Mouse (Mus musculus): ENCODE data around the gene Gpd2.

The Gpd2 gene

GRCm38 (mm10) chr2:57374647-57375046 lies 137.2 kb downstream of the Gpd2 start:
- ATAC-seq (ENCODE audit: insufficient number of reproducible peaks, low FRiP score, low TSS enrichment), result peak; percentile 69

- no peak for ATAC-seq (ENCODE audit: insufficient number of reproducible peaks, low FRiP score, low TSS enrichment)
Observed at GRCm38 (mm10) chr2:57375138-57375837, 137.9 kb downstream of the Gpd2 start.

GRCm38 (mm10) chr2:57378147-57378889 lies 140.9 kb downstream of the Gpd2 start:
- ATAC-seq (ENCODE audit: insufficient number of reproducible peaks, low FRiP score, low TSS enrichment), result no peak

GRCm38 (mm10) chr2:57384625-57385024 lies 147.2 kb downstream of the Gpd2 start:
- ATAC-seq (ENCODE audit: insufficient number of reproducible peaks, low FRiP score, low TSS enrichment), result no peak

GRCm38 (mm10) chr2:57387816-57388215 lies 150.4 kb downstream of the Gpd2 start:
- no peak for ATAC-seq (ENCODE audit: insufficient number of reproducible peaks, low FRiP score, low TSS enrichment)

- ATAC-seq (ENCODE audit: insufficient number of reproducible peaks, low FRiP score, low TSS enrichment), result no peak
Observed at GRCm38 (mm10) chr2:57395071-57395470, 157.6 kb downstream of the Gpd2 start.

- ATAC-seq (ENCODE audit: insufficient number of reproducible peaks, low FRiP score, low TSS enrichment), result no peak
Observed at GRCm38 (mm10) chr2:57396061-57396460, 158.6 kb downstream of the Gpd2 start.

GRCm38 (mm10) chr2:57397727-57398126 lies 160.3 kb downstream of the Gpd2 start:
- ATAC-seq (ENCODE audit: insufficient number of reproducible peaks, low FRiP score, low TSS enrichment), result 0 out of 2 replicates have a peak, but pooled peaks have one; percentile 58

- no peak for ATAC-seq (ENCODE audit: insufficient number of reproducible peaks, low FRiP score, low TSS enrichment)
Observed at GRCm38 (mm10) chr2:57407414-57408019, 170.1 kb downstream of the Gpd2 start.

- peak; percentile 86 for ATAC-seq (ENCODE audit: insufficient number of reproducible peaks, low FRiP score, low TSS enrichment)
Observed at GRCm38 (mm10) chr2:57408413-57408812, 171.0 kb downstream of the Gpd2 start.

GRCm38 (mm10) chr2:57411551-57411950 lies 174.1 kb downstream of the Gpd2 start:
- no peak for ATAC-seq (ENCODE audit: insufficient number of reproducible peaks, low FRiP score, low TSS enrichment)

GRCm38 (mm10) chr2:57414550-57415160 lies 177.2 kb downstream of the Gpd2 start:
- ATAC-seq (ENCODE audit: insufficient number of reproducible peaks, low FRiP score, low TSS enrichment), result no peak

- no peak for ATAC-seq (ENCODE audit: insufficient number of reproducible peaks, low FRiP score, low TSS enrichment)
Observed at GRCm38 (mm10) chr2:57416711-57417110, 179.3 kb downstream of the Gpd2 start.
